Mouse (Mus musculus): ENCODE results near the gene Sgta. TPM values are rescaled to one million over a fixed set of nuclear protein-coding genes. Genes with fewer than 3 reads are reported as not detected.

The Sgta gene
- 100 to 1,000 TPM; 171 to 173 TPM for total RNA-seq (2021)
- long read RNA-seq, experiment 1, transcript Sgta-202 (12 exons, 1,964 nt): major isoform, 216 of 337 reads
- long read RNA-seq, experiment 1, transcript Sgta-201 (12 exons, 1,969 nt): minor isoform, 51 of 337 reads
- long read RNA-seq, experiment 1, partial matches to known transcripts: 15 of 337 reads
- long read RNA-seq, experiment 1, other reads (novel, unspliced or antisense): 55 of 337 reads
- long read RNA-seq, experiment 2, transcript Sgta-201 (12 exons, 1,969 nt): minor isoform, 51 of 283 reads
- long read RNA-seq, experiment 2, transcript Sgta-202 (12 exons, 1,964 nt): major isoform, 140 of 283 reads
- long read RNA-seq, experiment 2, partial matches to known transcripts: 15 of 283 reads
- long read RNA-seq, experiment 2, other reads (novel, unspliced or antisense): 77 of 283 reads

GRCm38 (mm10) chr10:81059603-81060543 is at the start of gene Sgta:
Gene Sgta (minus strand): TSS chr10:81060181.
- TF ChIP-seq CTCF (IDR thresholded peaks at IDR 0.05): no peak
- peak within 1 kb of the TSS; percentile 90 for H3K27ac ChIP-seq
- intact Hi-C loops (cut with DNase I): no loop called here
- H3K4me3 ChIP-seq: peak within 1 kb of the TSS; percentile 90
- DNase-seq (ENCODE audit: extremely low spot score in 1 of 2, low spot score in 2 of 2): peak; percentile 98 to 99

GRCm38 (mm10) chr10:81106113-81106721 is 46.2 kb upstream of the Sgta start:
- H3K4me3 ChIP-seq: peak overlapping the region; percentile 98
- peak; percentile 3 for TF ChIP-seq CTCF (IDR thresholded peaks at IDR 0.05)
- intact Hi-C loops (cut with DNase I): no loop called here
- H3K27ac ChIP-seq: peak overlapping the region; percentile 92
- peak; percentile 74 to 77 for DNase-seq (ENCODE audit: extremely low spot score in 1 of 2, low spot score in 2 of 2)

- H3K27ac ChIP-seq: peak within 1 kb of the TSS; percentile 92
- intact Hi-C loops (cut with DNase I): no loop called here
Measured at GRCm38 (mm10) chr10:81105565-81106112, 45.7 kb upstream of the Sgta start, which contains the start of gene Map2k2. Gene Map2k2 (plus strand): TSS chr10:81105915.

GRCm38 (mm10) chr10:81094931-81095678 is 35.1 kb upstream of the Sgta start:
- no peak for DNase-seq (ENCODE audit: extremely low spot score in 1 of 2, low spot score in 2 of 2)
- Histone ChIP-seq H3K27ac (no peak overlapping the region), H3K4me3 (no peak overlapping the region)
- intact Hi-C loops (cut with DNase I): no loop called here
- TF ChIP-seq CTCF (IDR thresholded peaks at IDR 0.05): no peak

More at GRCm38 (mm10) chr10:81105565-81106112, 45.7 kb upstream of the Sgta start, which contains the start of gene Map2k2:
- no peak for TF ChIP-seq CTCF (IDR thresholded peaks at IDR 0.05)
- H3K4me3 ChIP-seq: peak within 1 kb of the TSS; percentile 98
- DNase-seq (ENCODE audit: extremely low spot score in 1 of 2, low spot score in 2 of 2): peak; percentile 96 to 97

GRCm38 (mm10) chr10:81092465-81093250 is 32.7 kb upstream of the Sgta start:
- no peak for DNase-seq (ENCODE audit: extremely low spot score in 1 of 2, low spot score in 2 of 2)
- no peak for TF ChIP-seq CTCF (IDR thresholded peaks at IDR 0.05)

GRCm38 (mm10) chr10:81090621-81091020 is 30.6 kb upstream of the Sgta start:
- no peak for TF ChIP-seq CTCF (IDR thresholded peaks at IDR 0.05)
- no peak overlapping the region for H3K27ac ChIP-seq
- intact Hi-C loops (cut with DNase I): no loop called here
- H3K4me3 ChIP-seq: no peak overlapping the region
- DNase-seq (ENCODE audit: extremely low spot score in 1 of 2, low spot score in 2 of 2): no peak

More at GRCm38 (mm10) chr10:81092465-81093250, 32.7 kb upstream of the Sgta start:
- H3K4me3 ChIP-seq: no peak overlapping the region
- no peak overlapping the region for H3K27ac ChIP-seq
- intact Hi-C loops (cut with DNase I): no loop called here

GRCm38 (mm10) chr10:81089216-81089615 is 29.2 kb upstream of the Sgta start:
- no peak for TF ChIP-seq CTCF (IDR thresholded peaks at IDR 0.05)
- no peak overlapping the region for H3K4me3 ChIP-seq
- no peak for DNase-seq (ENCODE audit: extremely low spot score in 1 of 2, low spot score in 2 of 2)
- intact Hi-C loops (cut with DNase I): no loop called here
- no peak overlapping the region for H3K27ac ChIP-seq

GRCm38 (mm10) chr10:81087021-81087420 is 27.0 kb upstream of the Sgta start:
- intact Hi-C loops (cut with DNase I): no loop called here
- no peak overlapping the region for H3K27ac ChIP-seq
- H3K4me3 ChIP-seq: no peak overlapping the region
- no peak for DNase-seq (ENCODE audit: extremely low spot score in 1 of 2, low spot score in 2 of 2)
- TF ChIP-seq CTCF (IDR thresholded peaks at IDR 0.05): peak; percentile 27

GRCm38 (mm10) chr10:81082168-81082960 is 22.4 kb upstream of the Sgta start:
- peak; percentile 60 to 72 for DNase-seq (ENCODE audit: extremely low spot score in 1 of 2, low spot score in 2 of 2)
- no peak overlapping the region for H3K4me3 ChIP-seq
- H3K27ac ChIP-seq: no peak overlapping the region
- intact Hi-C loops (cut with DNase I): loop anchor here (1.0 kb wide), 1 partner anchor 83 kb away; no protein-coding TSS in a partner anchor
- TF ChIP-seq CTCF (IDR thresholded peaks at IDR 0.05): peak; percentile 87
